Mouse (Mus musculus): ENCODE measurements around the gene Fam151b.

DNA sequence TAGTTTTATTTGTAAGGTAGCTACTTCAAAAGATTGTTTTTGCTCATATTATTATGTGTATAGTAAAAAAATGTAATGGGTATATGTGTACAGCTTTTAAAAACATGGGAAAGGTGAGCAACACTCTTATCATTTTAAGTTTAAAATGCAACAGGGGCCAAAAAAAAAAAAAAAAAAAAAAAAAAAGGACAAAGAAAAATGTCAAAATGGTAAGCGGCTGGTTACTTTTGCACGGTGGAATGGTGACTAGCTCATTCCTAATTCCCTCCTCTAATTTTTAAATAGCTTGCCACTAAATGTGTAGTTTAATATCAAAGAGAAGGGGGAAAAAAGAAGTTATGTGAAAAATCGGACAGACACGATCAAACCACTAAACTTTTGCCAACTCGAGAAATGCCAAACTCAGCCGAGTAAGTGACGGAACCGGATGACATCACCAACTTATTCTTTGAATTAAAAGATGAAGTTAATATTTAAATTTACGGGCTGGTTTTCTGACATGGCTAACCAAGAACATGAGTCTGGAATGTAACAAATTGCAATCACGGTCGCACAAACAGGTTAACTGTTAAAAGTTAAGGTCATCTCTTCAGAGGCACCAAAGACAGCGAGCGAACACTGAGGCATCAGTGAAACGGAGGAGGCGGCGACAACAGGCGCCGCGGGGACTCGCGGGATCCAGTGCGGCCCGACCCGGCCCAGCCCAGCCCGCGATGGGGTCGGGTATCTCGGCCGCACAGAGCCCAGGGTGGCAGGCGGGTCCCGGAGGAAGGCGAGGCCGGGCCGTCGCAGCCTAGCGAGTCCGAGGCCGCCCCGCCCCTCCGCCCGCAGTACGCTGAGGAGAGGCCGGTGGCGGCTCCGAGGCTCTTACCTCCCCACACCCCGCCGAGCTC, 46.3 kb upstream of the Fam151b start:
- TF ChIP-seq CTCF (IDR thresholded peaks at IDR 0.05; ENCODE audit: low read depth, low read length): no peak
- no peak for TF ChIP-seq POLR2A (IDR thresholded peaks at IDR 0.05; ENCODE audit: extremely low read depth, insufficient read depth, low read length)
